Mouse (Mus musculus): ENCODE results near the gene Chaf1b. TPM values are rescaled to one million over a fixed set of nuclear protein-coding genes. Genes with fewer than 3 reads are reported as not detected.

Gene Chaf1b
- polyA plus RNA-seq, 1 experiment, result 4.9 TPM

DNA sequence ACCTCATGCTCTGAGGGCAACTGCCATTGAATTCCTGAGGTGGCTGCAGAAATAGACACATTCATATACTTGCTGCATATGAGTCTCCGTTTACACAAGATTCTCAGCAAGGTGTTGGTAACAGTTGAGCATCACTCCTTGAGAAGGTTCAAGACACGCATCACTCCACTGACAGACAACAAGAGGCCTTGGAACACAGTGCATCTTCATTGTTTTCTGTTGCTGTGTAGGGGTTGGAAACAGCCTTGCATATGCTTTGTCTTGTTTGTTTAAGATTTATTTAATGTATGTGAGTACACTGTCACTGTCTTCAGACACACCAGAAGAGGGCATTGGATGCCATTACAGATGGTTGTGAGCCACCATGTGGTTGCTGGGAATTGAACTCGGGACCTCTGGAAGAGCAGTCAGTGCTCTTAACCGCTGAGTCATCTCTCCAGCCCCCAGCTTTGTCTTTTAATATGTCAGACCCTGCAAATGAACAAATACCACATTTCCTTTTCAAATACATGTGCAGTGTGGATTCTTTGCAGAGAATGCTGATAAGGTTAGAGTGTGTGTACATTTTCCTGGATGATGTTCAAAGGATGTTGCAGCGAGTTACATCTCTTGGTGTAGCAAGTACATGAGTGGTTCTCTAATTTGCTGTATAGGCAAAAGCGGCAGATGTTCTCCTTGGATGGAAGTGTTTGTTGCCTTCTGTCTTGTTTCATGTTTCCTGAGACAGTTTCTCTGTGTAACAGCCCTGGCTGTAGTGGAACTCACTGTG lies 5.9 kb upstream of the Chaf1b start:
- no peak overlapping the region for H3K4me3 ChIP-seq (ENCODE audit: extremely low read depth, insufficient read depth, insufficient read length)
- peaks cover 27% of the 10 kb centered on the region for H3K36me3 ChIP-seq (ENCODE audit: control insufficient read depth, insufficient read depth, low read length)
- H3K27ac ChIP-seq (ENCODE audit: insufficient read depth, low read length), result no peak overlapping the region
- DNase-seq (ENCODE audit: low read depth in 1 of 2, low spot score in 2 of 2), result no peak
- no peak for TF ChIP-seq POLR2A (IDR thresholded peaks at IDR 0.05; ENCODE audit: low read depth, low read length)
- TF ChIP-seq CTCF (IDR thresholded peaks at IDR 0.05; ENCODE audit: extremely low read depth, insufficient read depth, insufficient read length, insufficient replicate concordance), result no peak
- H3K27me3 ChIP-seq (ENCODE audit: control insufficient read depth, insufficient read depth, low read length), result no peaks in the 10 kb centered on the region
- 86% methylated on average over 6 of the region's 6 CpGs for WGBS
- H3K4me1 ChIP-seq (ENCODE audit: control insufficient read depth, insufficient read depth, insufficient read length), result peaks cover 4% of the 10 kb centered on the region; the same call in 1 of the 2 replicates

DNA sequence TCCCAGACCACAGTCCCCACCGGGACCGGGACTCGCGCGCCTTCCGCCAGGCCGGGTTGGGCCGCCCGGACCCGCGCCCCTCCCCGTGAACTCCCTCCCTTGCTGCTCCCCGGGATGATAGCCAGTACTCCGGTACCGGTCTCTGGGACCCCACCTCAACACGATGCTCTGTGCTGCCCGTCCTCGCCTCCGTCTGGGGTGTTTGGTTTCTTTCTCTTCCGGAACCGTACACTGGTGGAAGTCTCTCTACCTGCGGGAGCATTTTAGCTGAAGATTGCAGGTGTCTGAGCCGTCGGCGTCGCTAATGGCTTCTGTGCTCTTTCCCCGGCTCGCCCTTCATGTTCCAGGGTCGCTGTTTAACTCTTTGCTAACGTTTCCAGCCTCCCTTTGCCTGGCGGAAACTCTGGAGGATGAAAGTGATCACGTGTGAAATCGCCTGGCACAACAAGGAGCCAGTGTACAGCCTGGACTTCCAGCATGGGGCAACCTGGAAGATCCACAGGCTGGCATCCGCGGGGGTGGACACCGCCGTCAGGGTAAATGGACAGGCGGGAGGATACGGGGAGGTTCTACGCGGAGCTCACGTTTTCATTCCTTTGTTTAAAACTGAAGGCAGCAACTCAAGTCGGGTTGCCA lies 503 bp downstream of the Chaf1b start:
- no peak overlapping the region for H3K27ac ChIP-seq (ENCODE audit: insufficient read depth, low read length)
- no peak for DNase-seq (ENCODE audit: low read depth in 1 of 2, low spot score in 2 of 2)

DNA sequence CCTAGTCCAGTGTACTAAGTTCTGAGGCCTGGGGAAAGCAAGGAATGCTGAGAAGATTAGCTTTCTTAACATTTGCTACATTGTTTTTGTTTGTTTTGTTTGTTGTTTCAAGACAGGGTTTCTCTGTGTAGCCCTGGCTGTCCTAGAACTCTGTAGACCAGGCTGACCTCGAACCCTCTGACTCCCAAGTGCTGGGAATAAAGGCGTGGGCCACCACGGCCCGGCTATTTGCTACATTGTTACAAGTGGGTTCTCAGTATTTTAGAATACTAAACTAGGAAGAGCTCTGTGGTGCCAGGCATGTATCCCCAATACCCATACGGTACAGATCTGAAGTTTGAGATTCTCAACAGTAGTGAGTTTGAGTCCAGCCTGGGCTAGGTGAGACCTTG lies 1.0 kb downstream of the Chaf1b start:
- H3K27me3 ChIP-seq (ENCODE audit: control insufficient read depth, insufficient read depth, low read length), result no peaks in the 10 kb centered on the region
- peaks cover 7% of the 10 kb centered on the region; the same call in 1 of the 2 replicates for H3K4me1 ChIP-seq (ENCODE audit: control insufficient read depth, insufficient read depth, insufficient read length)
- DNase-seq (ENCODE audit: low read depth in 1 of 2, low spot score in 2 of 2), result no peak
- TF ChIP-seq POLR2A (IDR thresholded peaks at IDR 0.05; ENCODE audit: low read depth, low read length), result no peak
- TF ChIP-seq CTCF (IDR thresholded peaks at IDR 0.05; ENCODE audit: extremely low read depth, insufficient read depth, insufficient read length, insufficient replicate concordance), result no peak
- H3K36me3 ChIP-seq (ENCODE audit: control insufficient read depth, insufficient read depth, low read length), result no peaks in the 10 kb centered on the region
- WGBS, result 48% methylated on average over 5 of the region's 5 CpGs
- H3K27ac ChIP-seq (ENCODE audit: insufficient read depth, low read length), result no peak overlapping the region
- peak overlapping the region; percentile 81; the same call in 1 of the 2 replicates for H3K4me3 ChIP-seq (ENCODE audit: extremely low read depth, insufficient read depth, insufficient read length)

More for the DNA sequence above, 503 bp downstream of the Chaf1b start:
- TF ChIP-seq CTCF (IDR thresholded peaks at IDR 0.05; ENCODE audit: extremely low read depth, insufficient read depth, insufficient read length, insufficient replicate concordance), result no peak
- TF ChIP-seq POLR2A (IDR thresholded peaks at IDR 0.05; ENCODE audit: low read depth, low read length), result no peak
- no peaks in the 10 kb centered on the region for H3K27me3 ChIP-seq (ENCODE audit: control insufficient read depth, insufficient read depth, low read length)
- peak overlapping the region; percentile 81 for H3K4me3 ChIP-seq (ENCODE audit: extremely low read depth, insufficient read depth, insufficient read length)
- H3K36me3 ChIP-seq (ENCODE audit: control insufficient read depth, insufficient read depth, low read length), result no peaks in the 10 kb centered on the region
- WGBS, result under 1% methylated on average over 43 of the region's 43 CpGs
- H3K4me1 ChIP-seq (ENCODE audit: control insufficient read depth, insufficient read depth, insufficient read length), result peaks cover 7% of the 10 kb centered on the region; the same call in 1 of the 2 replicates

DNA sequence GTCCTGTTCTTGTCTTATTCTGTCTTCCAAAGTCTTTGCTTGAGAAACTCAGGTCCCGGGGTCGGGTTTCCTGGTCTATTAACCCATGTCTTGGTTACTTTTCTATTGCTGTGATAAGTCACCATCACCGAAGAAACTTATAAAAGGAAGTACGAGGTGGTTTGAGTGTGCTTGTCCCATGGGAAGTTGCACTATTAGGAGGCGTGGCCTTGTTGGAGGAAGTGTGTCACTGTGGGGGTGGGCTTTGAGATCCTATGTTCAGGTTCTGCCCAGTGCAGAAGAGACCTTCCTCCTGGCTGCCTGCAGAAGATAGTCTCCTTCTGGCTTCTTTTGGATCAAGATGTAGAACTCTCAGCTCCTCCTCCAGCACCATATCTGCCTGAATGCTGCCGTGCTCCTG lies 4.8 kb downstream of the Chaf1b start:
- Histone ChIP-seq H3K27ac (ENCODE audit: insufficient read depth, low read length) (no peak overlapping the region), H3K27me3 (ENCODE audit: control insufficient read depth, insufficient read depth, low read length) (no peaks in the 10 kb centered on the region), H3K4me1 (ENCODE audit: control insufficient read depth, insufficient read depth, insufficient read length) (peaks cover 3% of the 10 kb centered on the region; the same call in 1 of the 2 replicates), H3K4me3 (ENCODE audit: extremely low read depth, insufficient read depth, insufficient read length) (no peak overlapping the region), H3K36me3 (ENCODE audit: control insufficient read depth, insufficient read depth, low read length) (no peaks in the 10 kb centered on the region; the same call in 1 of the 2 replicates)
- TF ChIP-seq POLR2A (IDR thresholded peaks at IDR 0.05; ENCODE audit: low read depth, low read length), result no peak
- no peak for TF ChIP-seq CTCF (IDR thresholded peaks at IDR 0.05; ENCODE audit: extremely low read depth, insufficient read depth, insufficient read length, insufficient replicate concordance)
- DNase-seq (ENCODE audit: low read depth in 1 of 2, low spot score in 2 of 2), result no peak
- 53% methylated on average over 6 of the region's 6 CpGs for WGBS

DNA sequence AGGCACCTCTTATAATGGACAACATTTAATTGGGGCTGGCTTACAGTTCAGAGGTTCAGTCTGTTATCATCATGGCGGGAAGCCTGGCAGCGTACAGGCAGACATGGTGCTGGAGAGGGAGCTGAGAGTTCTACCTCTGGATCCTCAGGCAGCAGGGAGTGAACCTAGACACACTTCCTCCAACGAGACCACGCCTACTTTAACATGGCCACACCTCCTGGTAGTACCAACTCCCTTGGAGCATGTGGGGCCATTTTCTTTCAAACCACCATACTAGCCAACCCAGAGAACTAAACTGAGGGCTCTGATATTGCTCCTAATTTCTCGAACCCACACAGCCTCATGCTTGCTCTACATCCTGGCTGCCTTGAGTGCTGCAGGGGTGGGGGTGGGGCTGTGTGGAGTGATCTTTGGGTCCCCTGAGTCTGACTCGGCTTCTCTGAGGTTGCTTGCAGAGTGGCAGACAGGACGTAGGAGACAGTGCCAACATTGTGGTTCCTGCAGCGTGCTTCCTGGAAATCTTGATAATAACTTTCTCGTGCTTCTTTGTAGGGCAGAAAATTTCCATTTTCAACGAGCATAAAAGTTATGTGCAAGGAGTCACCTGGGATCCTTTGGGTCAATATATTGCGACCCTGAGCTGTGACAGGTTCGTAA lies 7.4 kb downstream of the Chaf1b start:
- TF ChIP-seq CTCF (IDR thresholded peaks at IDR 0.05; ENCODE audit: extremely low read depth, insufficient read depth, insufficient read length, insufficient replicate concordance) (no peak), POLR2A (IDR thresholded peaks at IDR 0.05; ENCODE audit: low read depth, low read length) (no peak)
- Histone ChIP-seq H3K4me3 (ENCODE audit: extremely low read depth, insufficient read depth, insufficient read length) (no peak overlapping the region), H3K36me3 (ENCODE audit: control insufficient read depth, insufficient read depth, low read length) (no peaks in the 10 kb centered on the region; the same call in 1 of the 2 replicates), H3K4me1 (ENCODE audit: control insufficient read depth, insufficient read depth, insufficient read length) (no peaks in the 10 kb centered on the region), H3K27me3 (ENCODE audit: control insufficient read depth, insufficient read depth, low read length) (no peaks in the 10 kb centered on the region), H3K27ac (ENCODE audit: insufficient read depth, low read length) (no peak overlapping the region)
- WGBS, result 54% methylated on average over 12 of the region's 12 CpGs
- DNase-seq (ENCODE audit: low read depth in 1 of 2, low spot score in 2 of 2), result no peak

DNA sequence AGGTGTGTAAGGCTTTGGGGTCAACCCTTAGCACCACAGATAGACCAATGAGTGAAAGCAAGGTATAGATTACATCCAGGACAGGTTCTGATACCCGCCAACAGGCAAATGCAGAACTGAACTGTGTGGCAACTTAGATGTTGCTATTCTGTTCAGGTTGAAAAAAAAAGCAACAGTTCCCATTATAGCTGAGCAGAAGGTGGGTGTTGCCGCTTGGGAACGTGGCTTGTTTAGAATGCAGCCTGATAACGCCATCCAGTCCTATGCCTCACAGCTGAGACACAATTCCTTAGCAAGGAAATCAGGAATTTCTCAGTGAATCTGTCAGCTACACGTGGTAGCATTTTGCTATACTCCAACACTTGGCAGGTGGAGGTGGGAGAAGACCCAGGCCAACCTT lies 9.6 kb downstream of the Chaf1b start:
- Histone ChIP-seq H3K4me3 (ENCODE audit: extremely low read depth, insufficient read depth, insufficient read length) (no peak overlapping the region), H3K27ac (ENCODE audit: insufficient read depth, low read length) (no peak overlapping the region), H3K27me3 (ENCODE audit: control insufficient read depth, insufficient read depth, low read length) (no peaks in the 10 kb centered on the region), H3K4me1 (ENCODE audit: control insufficient read depth, insufficient read depth, insufficient read length) (no peaks in the 10 kb centered on the region), H3K36me3 (ENCODE audit: control insufficient read depth, insufficient read depth, low read length) (no peaks in the 10 kb centered on the region; the same call in 1 of the 2 replicates)
- no peak for DNase-seq (ENCODE audit: low read depth in 1 of 2, low spot score in 2 of 2)
- TF ChIP-seq CTCF (IDR thresholded peaks at IDR 0.05; ENCODE audit: extremely low read depth, insufficient read depth, insufficient read length, insufficient replicate concordance) (no peak), POLR2A (IDR thresholded peaks at IDR 0.05; ENCODE audit: low read depth, low read length) (no peak)
- WGBS, result 93% methylated on average over 5 of the region's 5 CpGs

Measured in spleen, adult 2 months (tissue).